Mouse (Mus musculus): Measurements from ENCODE around the gene Rnf11. TPM values are rescaled to one million over a fixed set of nuclear protein-coding genes. Genes with fewer than 3 reads are reported as not detected.

The Rnf11 gene
- polyA plus RNA-seq, 1 experiment from 2014 or later: 31.9 TPM

GRCm38 (mm10) chr4:109475078-109475477 lies 9.4 kb downstream of the Rnf11 start:
- Histone ChIP-seq H3K4me3 (replicated peaks) (peak overlapping the region; percentile 91), H3K4me1 (peaks cover 12% of the 10 kb centered on the region), H3K4me2 (peak overlapping the region; percentile 76), H3K9me3 (replicated peaks) (no peaks in the 10 kb centered on the region), H3K36me3 (0 out of 2 replicates have a peak, but pooled peaks cover 6% of the 10 kb centered on the region), H3K27ac (no peak overlapping the region), H3K27me3 (no peaks in the 10 kb centered on the region), H3K9ac (no peak overlapping the region)
- WGBS: 56% methylated on average over 2 of the region's 2 CpGs
- no peak for ATAC-seq (replicated peaks; ENCODE audit: low FRiP score)

GRCm38 (mm10) chr4:109472566-109472965 lies 12.0 kb downstream of the Rnf11 start:
- 0 out of 2 replicates have a peak, but pooled peaks cover 6% of the 10 kb centered on the region for H3K36me3 ChIP-seq
- no peak for ATAC-seq (replicated peaks; ENCODE audit: low FRiP score)
- peaks cover 12% of the 10 kb centered on the region for H3K4me1 ChIP-seq
- H3K27ac ChIP-seq: no peak overlapping the region
- no peak overlapping the region for H3K9ac ChIP-seq
- H3K4me2 ChIP-seq: no peak overlapping the region
- WGBS: 92% methylated on average over 3 of the region's 3 CpGs
- no peak overlapping the region for H3K4me3 ChIP-seq (replicated peaks)
- no peaks in the 10 kb centered on the region for H3K9me3 ChIP-seq (replicated peaks)
- H3K27me3 ChIP-seq: no peaks in the 10 kb centered on the region

GRCm38 (mm10) chr4:109471606-109472005 lies 12.9 kb downstream of the Rnf11 start:
- no peak for ATAC-seq (replicated peaks; ENCODE audit: low FRiP score)
- no peaks in the 10 kb centered on the region for H3K27me3 ChIP-seq

GRCm38 (mm10) chr4:109467687-109468086 lies 16.8 kb downstream of the Rnf11 start:
- ATAC-seq (replicated peaks; ENCODE audit: low FRiP score): no peak
- no peaks in the 10 kb centered on the region for H3K27me3 ChIP-seq
- no peak overlapping the region for H3K4me3 ChIP-seq (replicated peaks)
- H3K27ac ChIP-seq: no peak overlapping the region
- H3K36me3 ChIP-seq: 0 out of 2 replicates have a peak, but pooled peaks cover 5% of the 10 kb centered on the region
- no peaks in the 10 kb centered on the region for H3K9me3 ChIP-seq (replicated peaks)
- H3K9ac ChIP-seq: no peak overlapping the region
- H3K4me1 ChIP-seq: peaks cover 4% of the 10 kb centered on the region; the same call in 1 of the 2 replicates
- H3K4me2 ChIP-seq: no peak overlapping the region

More at GRCm38 (mm10) chr4:109471606-109472005, 12.9 kb downstream of the Rnf11 start:
- Histone ChIP-seq H3K9me3 (replicated peaks) (no peaks in the 10 kb centered on the region), H3K27ac (no peak overlapping the region), H3K36me3 (0 out of 2 replicates have a peak, but pooled peaks cover 6% of the 10 kb centered on the region), H3K4me2 (no peak overlapping the region), H3K9ac (no peak overlapping the region), H3K4me1 (peaks cover 9% of the 10 kb centered on the region), H3K4me3 (replicated peaks) (no peak overlapping the region)

GRCm38 (mm10) chr4:109463892-109464291 lies 20.6 kb downstream of the Rnf11 start:
- H3K36me3 ChIP-seq: no peaks in the 10 kb centered on the region
- H3K27ac ChIP-seq: no peak overlapping the region
- H3K4me3 ChIP-seq (replicated peaks): no peak overlapping the region
- no peak overlapping the region for H3K4me2 ChIP-seq
- H3K4me1 ChIP-seq: peaks cover 16% of the 10 kb centered on the region
- no peaks in the 10 kb centered on the region for H3K9me3 ChIP-seq (replicated peaks)
- no peak for ATAC-seq (replicated peaks; ENCODE audit: low FRiP score)
- no peak overlapping the region for H3K9ac ChIP-seq
- no peaks in the 10 kb centered on the region for H3K27me3 ChIP-seq

- peaks cover 16% of the 10 kb centered on the region for H3K4me1 ChIP-seq
- ATAC-seq (replicated peaks; ENCODE audit: low FRiP score): peak; percentile 97
- H3K27me3 ChIP-seq: no peaks in the 10 kb centered on the region
- peaks cover 3% of the 10 kb centered on the region for H3K36me3 ChIP-seq
- H3K4me2 ChIP-seq: peak overlapping the region; percentile 27
- no peak overlapping the region for H3K4me3 ChIP-seq (replicated peaks)
- H3K27ac ChIP-seq: peak overlapping the region; percentile 81
- H3K9me3 ChIP-seq (replicated peaks): no peaks in the 10 kb centered on the region
- H3K9ac ChIP-seq: no peak overlapping the region
- 31% methylated on average over 3 of the region's 3 CpGs for WGBS
Measured at GRCm38 (mm10) chr4:109460421-109461179, 23.9 kb downstream of the Rnf11 start.

- 89% methylated on average over 6 of the region's 6 CpGs for WGBS
- H3K27ac ChIP-seq: no peak overlapping the region
- H3K4me2 ChIP-seq: no peak overlapping the region
- H3K36me3 ChIP-seq: peaks cover 28% of the 10 kb centered on the region
- no peak for ATAC-seq (replicated peaks; ENCODE audit: low FRiP score)
- H3K9me3 ChIP-seq (replicated peaks): no peaks in the 10 kb centered on the region
- no peak overlapping the region for H3K9ac ChIP-seq
- no peak overlapping the region for H3K4me3 ChIP-seq (replicated peaks)
- H3K4me1 ChIP-seq: peaks cover 16% of the 10 kb centered on the region
- no peaks in the 10 kb centered on the region for H3K27me3 ChIP-seq
Measured at GRCm38 (mm10) chr4:109456821-109457220, 27.7 kb downstream of the Rnf11 start.

- no peak overlapping the region for H3K9ac ChIP-seq
- no peaks in the 10 kb centered on the region for H3K9me3 ChIP-seq (replicated peaks)
- ATAC-seq (replicated peaks; ENCODE audit: low FRiP score): no peak
- peaks cover 19% of the 10 kb centered on the region for H3K36me3 ChIP-seq
- no peak overlapping the region for H3K27ac ChIP-seq
- H3K4me3 ChIP-seq (replicated peaks): no peak overlapping the region
- no peaks in the 10 kb centered on the region; the same call in 1 of the 2 replicates for H3K4me1 ChIP-seq
- no peak overlapping the region for H3K4me2 ChIP-seq
- WGBS: 93% methylated on average over 2 of the region's 2 CpGs
- no peaks in the 10 kb centered on the region for H3K27me3 ChIP-seq
Measured at GRCm38 (mm10) chr4:109448531-109448930, 36.0 kb downstream of the Rnf11 start.

- H3K36me3 ChIP-seq: peaks cover 7% of the 10 kb centered on the region
- no peak overlapping the region for H3K4me2 ChIP-seq
Measured at GRCm38 (mm10) chr4:109445956-109446355, 38.6 kb downstream of the Rnf11 start.

GRCm38 (mm10) chr4:109445397-109445796 lies 39.1 kb downstream of the Rnf11 start:
- no peak overlapping the region for H3K4me2 ChIP-seq
- H3K27me3 ChIP-seq: no peaks in the 10 kb centered on the region
- peak; percentile 86 for ATAC-seq (replicated peaks; ENCODE audit: low FRiP score)
- no peak overlapping the region for H3K4me3 ChIP-seq (replicated peaks)
- no peak overlapping the region for H3K27ac ChIP-seq
- H3K4me1 ChIP-seq: peaks cover 8% of the 10 kb centered on the region; the same call in 1 of the 2 replicates
- H3K9me3 ChIP-seq (replicated peaks): no peaks in the 10 kb centered on the region
- H3K9ac ChIP-seq: no peak overlapping the region
- peaks cover 5% of the 10 kb centered on the region for H3K36me3 ChIP-seq
- WGBS: 73% methylated on average over 2 of the region's 2 CpGs

More at GRCm38 (mm10) chr4:109445956-109446355, 38.6 kb downstream of the Rnf11 start:
- no peaks in the 10 kb centered on the region for H3K27me3 ChIP-seq
- no peak overlapping the region for H3K4me3 ChIP-seq (replicated peaks)
- WGBS: 85% methylated on average over 1 of the region's 1 CpGs
- no peak overlapping the region for H3K9ac ChIP-seq
- peaks cover 8% of the 10 kb centered on the region; the same call in 1 of the 2 replicates for H3K4me1 ChIP-seq
- no peaks in the 10 kb centered on the region for H3K9me3 ChIP-seq (replicated peaks)
- no peak overlapping the region for H3K27ac ChIP-seq
- ATAC-seq (replicated peaks; ENCODE audit: low FRiP score): no peak

GRCm38 (mm10) chr4:109444951-109445350 lies 39.6 kb downstream of the Rnf11 start:
- H3K27me3 ChIP-seq: no peaks in the 10 kb centered on the region
- peaks cover 8% of the 10 kb centered on the region; the same call in 1 of the 2 replicates for H3K4me1 ChIP-seq
- no peak overlapping the region for H3K4me2 ChIP-seq
- no peaks in the 10 kb centered on the region for H3K9me3 ChIP-seq (replicated peaks)
- H3K4me3 ChIP-seq (replicated peaks): no peak overlapping the region
- no peak for ATAC-seq (replicated peaks; ENCODE audit: low FRiP score)
- H3K27ac ChIP-seq: no peak overlapping the region
- 87% methylated on average over 2 of the region's 2 CpGs for WGBS
- no peak overlapping the region for H3K9ac ChIP-seq
- H3K36me3 ChIP-seq: peaks cover 5% of the 10 kb centered on the region

- no peak for ATAC-seq (replicated peaks; ENCODE audit: low FRiP score)
- H3K27ac ChIP-seq: no peak overlapping the region
- no peaks in the 10 kb centered on the region for H3K27me3 ChIP-seq
- H3K4me1 ChIP-seq: peaks cover 8% of the 10 kb centered on the region; the same call in 1 of the 2 replicates
- H3K36me3 ChIP-seq: peaks cover 5% of the 10 kb centered on the region
- no peak overlapping the region for H3K4me2 ChIP-seq
- no peak overlapping the region for H3K9ac ChIP-seq
- H3K9me3 ChIP-seq (replicated peaks): no peaks in the 10 kb centered on the region
- WGBS: 77% methylated on average over 6 of the region's 6 CpGs
- no peak overlapping the region for H3K4me3 ChIP-seq (replicated peaks)
Measured at GRCm38 (mm10) chr4:109444471-109444870, 40.1 kb downstream of the Rnf11 start.

Data from kidney, embryonic 15.5 days (tissue).